Mouse (Mus musculus) intestine, postnatal 0 days (tissue): ENCODE data around the gene Mob4. TPM values are rescaled to one million over a fixed set of nuclear protein-coding genes. Genes with fewer than 3 reads are reported as not detected.
A peak's percentile ranks its signal among the peaks of the same experiment; 100 is the strongest.

Experiments used
- ATAC-seq: fragments of 200-750 bp; cut with Nextera tagmentation; 2 replicates; pipeline ENCODE4 v1.8.0; 2017; ENCODE audit warnings: mild to moderate bottlenecking, moderate TSS enrichment, moderate library complexity
- H3K27ac ChIP-seq: fragments of 300-500 bp; sonication (generic); 2 replicates; pipeline ENCODE4 v1.5.1; 2014; ENCODE audit warnings: mild to moderate bottlenecking, low read depth, low read length, moderate library complexity
- H3K27me3 ChIP-seq: fragments of 300-500 bp; sonication (generic); replicated peaks from 2 replicates; pipeline ENCODE4 v1.6.1; 2014; ENCODE audit warnings: low read length, mixed read lengths; ENCODE audit not compliant: control insufficient read depth, insufficient read depth
- H3K36me3 ChIP-seq: fragments of 300-500 bp; sonication (generic); 2 replicates; pipeline ENCODE4 v1.6.1; 2014; ENCODE audit warnings: mild to moderate bottlenecking, moderate library complexity; ENCODE audit not compliant: control insufficient read depth, insufficient read depth
- H3K4me1 ChIP-seq: fragments of 300-500 bp; sonication (generic); replicated peaks from 2 replicates; pipeline ENCODE4 v1.6.1; 2014; ENCODE audit warnings: antibody characterized with exemption, low read length, mixed read lengths; ENCODE audit not compliant: control insufficient read depth, insufficient read depth
- H3K4me2 ChIP-seq: fragments of 300-500 bp; sonication (generic); replicated peaks from 2 replicates; pipeline ENCODE4 v1.6.1; 2014; ENCODE audit warnings: low read depth, mild to moderate bottlenecking, moderate library complexity
- H3K4me3 ChIP-seq: fragments of 300-500 bp; sonication (generic); 2 replicates; pipeline ENCODE4 v1.5.1; 2014; ENCODE audit warnings: low read depth, low read length
- H3K9ac ChIP-seq: fragments of 300-500 bp; sonication (generic); 2 replicates; pipeline ENCODE4 v1.6.1; 2014; ENCODE audit warnings: mild to moderate bottlenecking, low read depth, low read length
- H3K9me3 ChIP-seq: fragments of 300-500 bp; sonication (generic); 2 replicates; pipeline ENCODE4 v1.6.1; 2016; ENCODE audit warnings: mixed run types; ENCODE audit not compliant: control insufficient read depth
- CTCF ChIP-seq: sonication (generic); IDR thresholded peaks from 2 replicates; pipeline ENCODE4 v1.5.1; 2016; ENCODE audit warnings: low read depth, mild to moderate bottlenecking, control low read depth, antibody characterized with exemption, moderate library complexity
- WGBS: fragments of 180-500 bp; shearing (Covaris S2); extraction: QIAGEN DNeasy Blood & Tissue Kit; methylation state at CpG from one replicate; pipeline ENCODE4 v1.1.7; 2014; 5-methylcytosine and 5-hydroxymethylcytosine counted together
- polyA plus RNA-seq: library from polyadenylated mRNA; unstranded; fragments of >200 nt; fragmentation: Nextera tagmentation; extraction: Ambion mirVana; gene quantifications from 2 replicates; pipeline ENCODE4 v1.2.1, GENCODE M21; 2015

Mob4 gene
- polyA plus RNA-seq, 1 experiment from 2014 or later, result 87.1 TPM

DNA sequence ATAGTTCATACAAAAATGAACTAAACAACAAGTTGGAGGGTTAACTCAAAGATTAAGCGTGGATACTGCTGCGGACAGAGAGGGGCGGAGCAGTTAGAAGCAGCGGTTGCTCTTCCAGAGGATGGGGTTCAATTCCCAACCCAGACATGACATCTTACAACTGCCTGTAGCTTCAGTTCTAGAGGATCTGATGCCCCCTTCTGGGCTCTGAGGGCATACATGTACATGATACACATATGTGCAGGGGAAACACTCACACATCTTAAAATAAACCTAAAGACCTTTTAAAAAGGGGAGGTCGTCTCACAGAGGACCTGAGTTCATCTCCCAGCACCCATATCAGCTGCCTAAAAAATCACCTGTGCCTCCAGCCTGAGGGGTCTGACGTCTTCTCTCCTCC, 54.7 kb downstream of the Mob4 start:
- H3K27ac ChIP-seq, result no peak overlapping the region
- 0 out of 2 replicates have a peak, but pooled peaks have one; percentile 19 for ATAC-seq
- TF ChIP-seq CTCF, result peak; percentile 66
- H3K36me3 ChIP-seq, result no peaks in the 10 kb centered on the region; the same call in 1 of the 2 replicates
- no peaks in the 10 kb centered on the region for H3K27me3 ChIP-seq
- H3K9me3 ChIP-seq, result no peaks in the 10 kb centered on the region
- no peak overlapping the region for H3K9ac ChIP-seq
- no peaks in the 10 kb centered on the region for H3K4me1 ChIP-seq
- no peak overlapping the region for H3K4me3 ChIP-seq
- H3K4me2 ChIP-seq, result no peak overlapping the region
- WGBS, result 86% methylated on average over 6 of the region's 6 CpGs

DNA sequence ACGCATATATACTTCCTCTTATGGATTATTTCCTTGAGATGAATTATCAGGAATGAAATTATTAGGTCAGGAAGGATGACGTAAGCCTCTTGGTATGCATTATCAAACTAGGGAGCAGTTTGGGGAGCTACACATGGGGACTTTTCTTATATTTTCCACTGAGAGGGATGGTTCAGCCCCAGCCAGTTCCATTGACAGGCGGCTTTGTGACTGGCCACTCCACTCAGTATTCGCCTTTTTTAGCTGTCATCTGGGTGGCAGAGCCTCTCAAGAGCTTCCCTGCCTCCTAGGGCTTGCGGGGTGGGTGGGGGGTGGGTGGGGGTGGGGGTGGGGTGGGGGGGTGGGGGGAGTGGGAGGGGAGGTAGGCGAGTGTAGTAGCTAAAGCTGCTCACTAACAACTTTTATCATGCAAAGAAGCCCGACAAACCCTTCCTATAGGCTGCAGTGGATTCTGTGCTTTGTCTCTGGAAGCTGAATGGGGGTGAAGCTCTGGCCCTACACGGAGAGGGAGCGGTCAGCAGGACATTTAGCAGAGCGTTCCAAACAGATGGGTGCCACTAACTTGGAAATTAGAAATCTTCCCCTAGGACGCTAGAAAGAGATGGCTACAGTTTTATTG, 55.7 kb downstream of the Mob4 start:
- H3K4me1 ChIP-seq, result no peaks in the 10 kb centered on the region
- no peak for TF ChIP-seq CTCF
- H3K4me3 ChIP-seq, result no peak overlapping the region
- no peak overlapping the region for H3K9ac ChIP-seq
- no peaks in the 10 kb centered on the region for H3K27me3 ChIP-seq
- no peaks in the 10 kb centered on the region for H3K9me3 ChIP-seq
- no peak overlapping the region for H3K27ac ChIP-seq
- H3K36me3 ChIP-seq, result no peaks in the 10 kb centered on the region; the same call in 1 of the 2 replicates
- 47% methylated on average over 11 of the region's 11 CpGs for WGBS
- no peak overlapping the region for H3K4me2 ChIP-seq
- ATAC-seq, result no peak

DNA sequence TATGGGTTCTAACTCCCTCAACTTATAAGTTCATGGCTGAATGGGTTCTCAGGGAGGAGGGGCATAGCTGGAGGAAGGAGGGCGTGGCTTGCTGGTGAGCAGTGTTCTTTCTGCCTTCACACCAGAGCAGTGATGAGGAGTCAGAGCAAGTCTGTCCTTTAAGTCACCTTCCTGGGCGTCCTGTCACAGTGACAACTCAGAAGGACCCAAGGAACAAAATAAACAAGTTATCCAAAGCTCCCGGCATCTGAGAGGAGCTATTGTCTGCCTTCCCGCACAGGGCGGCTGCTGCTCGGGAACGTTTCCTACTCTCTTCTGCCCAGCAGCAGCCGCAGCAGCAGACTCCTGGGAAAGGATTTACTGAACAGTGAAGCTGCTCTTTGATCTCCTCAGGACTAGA, 61.0 kb downstream of the Mob4 start:
- Histone ChIP-seq H3K4me1 (no peaks in the 10 kb centered on the region; the same call in 1 of the 2 replicates), H3K9ac (peak overlapping the region; percentile 23; the same call in 1 of the 2 replicates), H3K4me3 (peak overlapping the region; percentile 18; the same call in 1 of the 2 replicates), H3K27ac (0 out of 2 replicates have a peak overlapping the region, but pooled peaks have one; percentile 24), H3K9me3 (no peaks in the 10 kb centered on the region), H3K4me2 (peak overlapping the region; percentile 64), H3K27me3 (no peaks in the 10 kb centered on the region), H3K36me3 (no peaks in the 10 kb centered on the region)
- 8% methylated on average over 8 of the region's 8 CpGs for WGBS
- no peak for TF ChIP-seq CTCF
- peak; percentile 36; the same call in 1 of the 2 replicates for ATAC-seq

DNA sequence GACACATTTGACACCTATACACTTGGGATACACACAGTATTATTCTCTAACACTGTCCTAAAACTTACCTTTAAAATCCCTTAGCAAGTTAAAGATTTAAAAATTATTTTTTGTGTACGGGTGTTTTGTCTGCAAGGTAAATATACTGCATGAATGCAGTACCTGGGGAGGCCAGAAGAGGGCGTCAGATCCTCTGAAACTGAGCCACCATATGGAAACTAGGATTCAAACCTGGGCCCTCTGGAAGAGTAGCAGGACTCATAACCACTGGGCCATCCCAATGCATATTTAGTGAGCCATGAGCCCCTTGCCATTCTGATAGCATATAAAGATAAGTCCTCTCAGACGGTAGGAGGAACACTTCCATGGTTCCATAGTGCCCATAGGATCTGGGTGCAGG, 61.8 kb downstream of the Mob4 start:
- no peaks in the 10 kb centered on the region; the same call in 1 of the 2 replicates for H3K4me1 ChIP-seq
- no peak overlapping the region for H3K4me2 ChIP-seq
- peak; percentile 75 for TF ChIP-seq CTCF
- H3K4me3 ChIP-seq, result no peak overlapping the region
- no peak overlapping the region for H3K27ac ChIP-seq
- WGBS, result 44% methylated on average over 3 of the region's 3 CpGs
- no peak overlapping the region for H3K9ac ChIP-seq
- H3K27me3 ChIP-seq, result no peaks in the 10 kb centered on the region
- no peaks in the 10 kb centered on the region for H3K36me3 ChIP-seq
- H3K9me3 ChIP-seq, result no peaks in the 10 kb centered on the region
- no peak for ATAC-seq

DNA sequence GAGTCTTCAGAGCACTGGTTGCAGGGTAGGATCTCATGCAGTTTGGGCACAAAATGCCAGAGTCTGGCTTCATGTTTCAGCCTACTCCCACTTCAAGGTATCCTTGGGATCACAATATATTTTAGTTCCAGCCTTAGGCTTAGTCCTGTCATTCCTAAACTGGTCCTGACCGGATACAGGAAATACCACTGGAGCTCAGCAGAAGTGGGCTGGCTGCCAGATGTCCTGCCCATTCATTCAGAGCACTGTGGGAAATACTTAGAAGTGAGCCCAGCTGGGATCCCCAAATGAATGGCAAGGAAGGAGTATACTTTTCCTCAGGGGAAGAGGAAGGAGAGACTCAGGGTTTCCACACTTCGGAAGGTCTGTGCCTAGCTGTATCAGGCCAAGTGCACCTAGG, 62.3 kb downstream of the Mob4 start:
- no peaks in the 10 kb centered on the region; the same call in 1 of the 2 replicates for H3K4me1 ChIP-seq
- no peak overlapping the region for H3K4me3 ChIP-seq
- H3K4me2 ChIP-seq, result no peak overlapping the region
- no peaks in the 10 kb centered on the region for H3K36me3 ChIP-seq
- no peaks in the 10 kb centered on the region for H3K27me3 ChIP-seq
- no peaks in the 10 kb centered on the region for H3K9me3 ChIP-seq
- 34% methylated on average over 2 of the region's 2 CpGs for WGBS
- no peak overlapping the region for H3K9ac ChIP-seq
- no peak for TF ChIP-seq CTCF
- ATAC-seq, result no peak
- H3K27ac ChIP-seq, result no peak overlapping the region

DNA sequence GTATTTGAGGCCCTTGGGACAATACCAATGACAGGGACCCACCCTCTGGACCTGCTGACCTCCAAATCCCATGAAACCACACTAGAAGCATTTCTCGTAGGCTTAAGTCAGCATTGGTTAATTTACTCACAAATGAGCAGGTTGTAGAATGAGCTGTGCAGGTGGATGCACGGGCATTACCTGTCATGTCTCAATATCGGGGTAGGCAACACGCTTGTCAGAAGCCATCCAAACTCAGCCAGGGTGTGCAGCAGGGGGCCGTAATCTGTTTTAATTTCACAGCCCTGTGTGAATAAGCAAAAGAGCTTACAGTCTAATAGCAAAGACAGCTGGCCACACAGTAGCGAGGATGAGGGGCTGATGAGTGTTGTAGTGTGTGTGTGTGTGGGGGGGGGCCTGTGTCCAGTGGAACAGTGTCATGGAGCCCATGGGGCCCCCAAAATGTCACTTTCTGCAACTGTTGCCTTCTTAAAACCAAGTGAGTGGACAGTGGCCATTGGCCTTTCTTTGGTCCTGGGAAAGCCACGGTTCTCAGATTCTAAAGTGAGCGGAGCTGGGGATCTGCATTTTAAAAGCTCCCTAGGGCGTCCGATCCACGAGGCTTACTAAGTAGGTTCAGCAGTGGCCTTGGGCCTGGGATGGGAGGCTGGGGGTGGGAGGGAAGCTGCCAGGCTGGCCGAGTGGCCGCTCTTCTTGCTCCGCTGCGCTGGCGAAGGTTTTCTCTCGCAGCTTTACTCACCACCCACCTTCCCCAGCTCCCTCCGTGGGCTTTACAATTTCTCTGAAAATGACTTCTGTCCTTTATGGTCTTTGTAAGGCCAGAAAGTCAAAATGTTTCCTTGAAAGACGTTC, 63.3 kb downstream of the Mob4 start:
- no peak overlapping the region for H3K9ac ChIP-seq
- H3K9me3 ChIP-seq, result no peaks in the 10 kb centered on the region
- H3K4me2 ChIP-seq, result no peak overlapping the region
- no peak overlapping the region for H3K4me3 ChIP-seq
- no peak for ATAC-seq
- 84% methylated on average over 19 of the region's 19 CpGs for WGBS
- no peaks in the 10 kb centered on the region; the same call in 1 of the 2 replicates for H3K4me1 ChIP-seq
- H3K27ac ChIP-seq, result no peak overlapping the region
- H3K27me3 ChIP-seq, result no peaks in the 10 kb centered on the region
- no peak for TF ChIP-seq CTCF
- no peaks in the 10 kb centered on the region for H3K36me3 ChIP-seq
